Mouse (Mus musculus): ENCODE results near the gene Figla. TPM values are rescaled to one million over a fixed set of nuclear protein-coding genes. Genes with fewer than 3 reads are reported as not detected.

The Figla gene
- total RNA-seq, 4 experiments from 2014 or later: not detected

GRCm38 (mm10) chr6:86069856-86070255 is 53.9 kb downstream of the Figla start:
- DNase-seq (ENCODE audit: low spot score in 2 of 2): no peak

- DNase-seq (ENCODE audit: low spot score in 2 of 2): no peak
These were observed 54.3 kb downstream of the Figla start for GRCm38 (mm10) chr6:86070277-86070676.

Other genes starting within 250 kb of the Figla start
- 1 to 10 TPM in 3 of 4 experiments, under 1 TPM in 1; 0.56 to 3.3 (median 2.6) TPM for gene Nat8f6, start 195.2 kb upstream of the Figla start, total RNA-seq (2022)
- gene Nat8f5, start 195.2 kb upstream of the Figla start, total RNA-seq (2022): 10 to 100 TPM in 1 of 4 experiments, 1 to 10 TPM in 3; 6.3 to 10.0 (median 7.3) TPM
- 1 to 10 TPM; 4.1 to 7.1 (median 4.9) TPM for gene Nat8, start 184.1 kb upstream of the Figla start, total RNA-seq (2022)
- gene Nat8f2, start 147.0 kb upstream of the Figla start, total RNA-seq (2022): 1 to 10 TPM; 2.7 to 4.0 (median 3.3) TPM
- 1 to 10 TPM; 6.0 to 10.0 (median 8.9) TPM for gene Nat8f4, start 111.3 kb upstream of the Figla start, total RNA-seq (2022)
- gene Tprkb, start 104.3 kb upstream of the Figla start, total RNA-seq (2022): 100 to 1,000 TPM in 1 of 4 experiments, 10 to 100 TPM in 3; 65.5 to 103 (median 79.0) TPM
- 10 to 100 TPM; 22.5 to 35.0 (median 27.1) TPM for gene Nat8f1, start 100.5 kb upstream of the Figla start, total RNA-seq (2022)
- gene Dusp11, start 54.5 kb upstream of the Figla start, total RNA-seq (2022): 100 to 1,000 TPM in 1 of 4 experiments, 10 to 100 TPM in 3; 67.2 to 128 (median 86.1) TPM
- 100 to 1,000 TPM; 231 to 268 (median 258) TPM for gene Add2, start 12.5 kb downstream of the Figla start, total RNA-seq (2022)
- 10 to 100 TPM; 24.5 to 29.9 (median 26.2) TPM for gene Tgfa, start 179.1 kb downstream of the Figla start, total RNA-seq (2022)